Mouse (Mus musculus) macrophage (primary cell): Measurements from ENCODE around the gene Tmc3. TPM values are rescaled to one million over a fixed set of nuclear protein-coding genes. Genes with fewer than 3 reads are reported as not detected.

Experiments
- H3K27ac ChIP-seq: fragments of 350-480 bp; formaldehyde crosslinking; 2 replicates; pipeline ENCODE4 v1.9.0; 2021
- H3K36me3 ChIP-seq: fragments of 350-480 bp; formaldehyde crosslinking; 2 replicates; pipeline ENCODE4 v1.9.0; 2021; ENCODE audit errors: inconsistent target
- H3K4me3 ChIP-seq: fragments of 350-480 bp; formaldehyde crosslinking; 2 replicates; pipeline ENCODE4 v1.9.0; 2021; ENCODE audit errors: inconsistent target
- H3K79me2 ChIP-seq: fragments of 350-480 bp; formaldehyde crosslinking; 2 replicates; pipeline ENCODE4 v1.9.0; 2021; ENCODE audit errors: inconsistent target
- WGBS: methylation state at CpG from one replicate; pipeline ENCODE4 v1.1.7; 2026; ENCODE audit warnings: inconsistent platforms; ENCODE audit not compliant: missing documents; 5-methylcytosine and 5-hydroxymethylcytosine counted together
- polyA plus RNA-seq: library from polyadenylated mRNA; stranded (reverse); fragments of 250-400 nt; gene quantifications from 3 replicates; pipeline ENCODE4 v1.2.4, GENCODE M21; 2018; ENCODE audit warnings: inconsistent platforms

Tmc3 gene
- polyA plus RNA-seq, 1 experiment from 2014 or later, result not detected

DNA sequence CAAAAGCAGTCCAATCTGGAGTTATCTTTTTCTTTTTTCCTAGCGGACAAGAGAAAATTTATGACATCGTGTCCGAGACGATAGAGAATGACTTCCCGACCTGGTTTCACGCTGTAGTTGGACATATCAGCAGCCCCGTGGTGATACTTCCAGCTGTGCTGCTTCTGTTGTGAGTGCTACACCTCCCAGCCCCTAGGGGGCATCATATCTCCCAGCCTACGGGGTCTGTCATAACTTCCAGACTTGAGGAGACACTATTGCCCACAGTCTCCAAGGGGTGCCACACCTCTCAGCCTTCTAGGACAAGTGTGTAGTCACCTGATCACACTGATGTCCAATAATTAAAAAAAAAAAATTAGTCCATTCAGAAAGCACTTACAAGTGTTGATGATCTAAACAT lies 31.1 kb downstream of the Tmc3 start:
- H3K27ac ChIP-seq, result peak overlapping the region; percentile 19; the same call in 1 of the 2 replicates

DNA sequence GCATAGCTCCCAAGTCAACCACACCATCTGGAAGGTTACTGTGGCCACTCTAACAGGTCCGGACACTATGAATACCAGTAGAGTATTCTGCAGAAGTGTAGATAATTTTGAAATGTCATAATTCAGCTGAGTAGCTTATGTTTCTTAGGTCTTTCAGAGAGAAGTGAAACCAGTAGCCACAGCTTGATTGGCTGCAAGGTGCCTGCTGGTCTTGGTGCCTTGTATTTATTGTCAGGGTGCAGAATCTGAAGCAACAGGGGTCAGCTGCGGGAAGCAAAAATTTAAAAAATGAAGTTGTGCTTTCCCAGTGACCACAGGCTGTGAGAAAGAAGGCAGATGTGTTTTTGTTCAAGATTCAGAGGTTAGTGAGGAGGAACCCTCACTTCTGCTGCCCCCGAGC lies 31.5 kb downstream of the Tmc3 start:
- Histone ChIP-seq H3K36me3 (no peaks in the 10 kb centered on the region), H3K4me3 (no peak overlapping the region), H3K27ac (peak overlapping the region; percentile 19), H3K79me2 (no peaks in the 10 kb centered on the region)
- 12% methylated on average over 3 of the region's 3 CpGs for WGBS

More for the DNA sequence above, 31.1 kb downstream of the Tmc3 start:
- Histone ChIP-seq H3K79me2 (no peaks in the 10 kb centered on the region), H3K4me3 (no peak overlapping the region), H3K36me3 (no peaks in the 10 kb centered on the region)
- 89% methylated on average over 8 of the region's 8 CpGs for WGBS

DNA sequence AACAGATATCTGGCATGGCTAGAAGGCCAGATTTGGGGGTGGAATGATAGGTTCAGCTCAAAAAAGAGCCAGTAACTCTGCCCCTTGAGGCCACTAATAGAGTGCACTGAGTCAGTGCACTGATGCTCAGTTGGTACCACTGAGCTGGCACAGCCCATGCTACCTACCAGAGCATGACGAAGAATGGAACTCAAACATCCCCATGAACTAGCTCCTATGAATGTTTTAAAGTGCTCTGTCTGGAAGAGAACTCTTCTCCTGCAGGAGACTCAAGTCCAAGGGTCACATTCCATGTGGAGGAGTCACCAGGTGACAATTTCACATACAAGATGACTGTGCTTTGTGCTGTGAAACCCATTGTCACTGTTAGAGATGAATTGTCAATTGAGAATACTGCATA lies 34.0 kb downstream of the Tmc3 start:
- Histone ChIP-seq H3K79me2 (no peaks in the 10 kb centered on the region), H3K27ac (no peak overlapping the region), H3K36me3 (no peaks in the 10 kb centered on the region), H3K4me3 (no peak overlapping the region)
- 91% methylated on average over 1 of the region's 1 CpGs for WGBS

DNA sequence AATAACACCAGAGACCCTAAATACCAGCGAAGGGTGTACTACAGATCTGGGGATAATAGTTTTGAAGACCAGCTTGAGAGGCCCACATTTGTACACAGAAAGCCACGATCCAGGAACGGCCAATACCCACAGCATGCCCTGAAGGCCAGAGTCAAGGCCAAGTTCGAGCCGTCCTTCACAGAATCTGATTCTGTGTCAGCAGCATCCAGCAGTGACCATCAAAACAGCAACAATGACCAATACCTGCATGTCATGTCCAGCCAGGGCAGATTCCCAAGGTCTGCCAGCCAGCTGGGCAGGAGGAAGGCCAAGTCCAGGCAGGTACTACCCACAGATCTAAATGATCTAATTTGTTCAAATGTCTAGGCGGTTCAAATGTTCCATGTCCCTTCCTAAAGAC lies 37.9 kb downstream of the Tmc3 start:
- WGBS, result 90% methylated on average over 6 of the region's 6 CpGs
- Histone ChIP-seq H3K4me3 (no peak overlapping the region), H3K36me3 (no peaks in the 10 kb centered on the region)

DNA sequence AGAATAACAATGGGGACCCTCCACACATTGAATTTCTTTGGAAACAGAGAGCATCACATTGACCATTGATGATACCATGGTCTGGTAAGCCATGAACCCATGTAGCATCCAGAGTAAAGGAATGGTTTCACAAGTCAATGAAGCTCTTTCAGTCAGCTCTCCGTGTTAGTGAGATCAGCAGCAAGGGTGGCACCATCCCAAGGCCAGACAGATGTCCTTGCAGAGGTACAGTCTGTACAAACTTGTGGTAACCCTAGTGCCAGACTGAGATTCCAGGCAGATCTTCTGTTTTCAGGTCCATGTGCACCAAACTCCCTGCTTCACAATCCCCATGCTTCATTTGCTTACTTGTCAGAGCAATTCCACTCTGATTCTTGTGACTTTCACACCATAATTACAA lies 39.3 kb downstream of the Tmc3 start:
- no peak overlapping the region for H3K4me3 ChIP-seq
- no peaks in the 10 kb centered on the region for H3K36me3 ChIP-seq
- no peak overlapping the region for H3K27ac ChIP-seq
- H3K79me2 ChIP-seq, result no peaks in the 10 kb centered on the region
- 91% methylated on average over 1 of the region's 1 CpGs for WGBS

More for the DNA sequence above, 37.9 kb downstream of the Tmc3 start:
- Histone ChIP-seq H3K79me2 (no peaks in the 10 kb centered on the region), H3K27ac (no peak overlapping the region)

DNA sequence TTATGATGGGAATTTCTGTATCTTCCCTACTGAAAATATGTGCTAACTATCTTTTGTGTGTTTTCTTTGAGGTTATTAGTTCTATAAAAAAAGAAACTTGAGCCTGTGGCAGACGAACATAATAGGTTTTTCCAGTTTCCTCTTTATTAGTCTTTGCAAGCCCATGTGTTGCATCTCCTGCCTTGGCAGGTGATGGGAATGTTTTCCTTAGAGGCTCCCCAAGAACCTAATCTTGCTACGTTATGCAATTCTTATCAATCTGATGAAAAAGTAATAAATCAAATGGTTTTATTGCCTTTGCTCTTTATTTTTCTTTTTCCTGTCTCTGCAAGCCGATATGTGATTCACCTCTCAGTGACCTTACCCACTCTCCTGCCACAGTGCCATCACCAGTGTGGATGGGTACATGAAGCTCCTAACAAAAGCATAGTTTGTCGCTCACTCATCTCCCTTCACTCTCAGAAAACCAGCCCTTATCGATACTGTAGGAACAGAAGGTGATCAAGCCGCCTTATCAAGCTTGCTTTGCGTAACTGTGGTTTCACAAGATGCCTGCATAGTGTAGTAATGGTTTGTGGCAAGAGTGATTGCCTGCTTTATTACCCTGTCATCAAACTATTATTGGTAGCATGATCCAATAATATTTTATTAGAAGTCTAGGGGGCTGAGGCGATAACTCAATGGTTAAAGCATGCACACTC lies 42.0 kb downstream of the Tmc3 start:
- no peaks in the 10 kb centered on the region for H3K79me2 ChIP-seq
- H3K27ac ChIP-seq, result no peak overlapping the region
- WGBS, result 87% methylated on average over 8 of the region's 8 CpGs
- H3K36me3 ChIP-seq, result no peaks in the 10 kb centered on the region
- H3K4me3 ChIP-seq, result no peak overlapping the region

DNA sequence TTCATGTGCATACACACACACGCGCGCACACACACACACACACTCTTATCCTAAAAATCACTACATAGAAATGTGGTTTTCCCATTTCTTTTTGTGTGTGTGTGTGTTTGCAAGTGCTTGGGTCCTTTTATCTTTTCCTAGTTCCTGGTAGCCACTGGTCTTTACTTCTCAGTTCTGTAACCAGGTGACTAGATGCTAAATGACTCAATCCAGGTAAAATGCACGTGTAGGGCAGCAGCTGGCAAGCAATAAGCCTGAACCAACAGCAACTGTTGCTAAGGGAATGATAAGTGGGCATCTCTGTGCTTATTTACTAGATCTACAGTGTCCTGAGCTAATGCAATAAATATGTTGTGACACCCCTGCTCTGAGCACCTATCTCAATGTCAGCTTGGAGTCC lies 42.6 kb downstream of the Tmc3 start:
- Histone ChIP-seq H3K27ac (no peak overlapping the region), H3K36me3 (no peaks in the 10 kb centered on the region), H3K79me2 (peaks cover 4% of the 10 kb centered on the region; the same call in 1 of the 2 replicates), H3K4me3 (no peak overlapping the region)
- WGBS, result 100% methylated on average over 4 of the region's 4 CpGs

DNA sequence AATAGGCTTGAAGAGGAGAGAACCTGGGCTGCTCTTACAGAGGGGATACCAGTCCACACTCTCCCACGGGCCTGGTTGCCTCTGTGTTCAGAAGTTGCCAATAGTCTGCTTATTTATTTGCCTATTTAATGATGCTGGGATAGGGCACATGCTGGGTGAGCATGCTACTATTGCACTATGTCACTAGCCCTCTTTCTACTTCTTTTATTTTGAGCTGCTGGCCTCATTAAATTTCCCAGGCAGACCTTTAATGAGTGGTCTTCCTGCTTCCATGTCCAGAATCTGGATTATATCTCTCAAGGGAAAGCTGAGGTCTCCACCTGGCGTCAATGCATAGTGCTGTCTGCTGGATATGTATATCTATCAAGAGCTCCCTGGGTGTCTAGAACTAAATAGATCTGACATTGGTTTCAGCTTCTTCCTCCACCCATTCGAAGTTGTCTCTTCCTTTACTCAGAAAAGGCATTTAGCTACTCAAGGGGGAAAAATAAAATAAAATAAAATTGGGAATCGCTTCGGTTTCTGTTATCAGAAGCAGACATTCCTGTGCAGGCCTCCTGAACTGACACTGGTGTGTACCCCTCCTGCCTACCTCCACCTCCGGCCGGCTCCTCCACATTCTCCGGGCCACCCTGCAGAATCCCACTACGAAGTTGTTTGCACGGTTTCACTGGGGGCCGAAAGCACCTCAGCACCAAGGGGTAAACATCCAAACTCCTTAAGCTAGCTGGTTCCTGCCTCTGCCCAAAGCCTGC lies 46.5 kb downstream of the Tmc3 start:
- WGBS, result 11% methylated on average over 11 of the region's 11 CpGs
- Histone ChIP-seq H3K27ac (peak overlapping the region; percentile 35), H3K4me3 (peak overlapping the region; percentile 81), H3K79me2 (peaks cover 35% of the 10 kb centered on the region; the same call in 1 of the 2 replicates), H3K36me3 (peaks cover 12% of the 10 kb centered on the region; the same call in 1 of the 2 replicates)

DNA sequence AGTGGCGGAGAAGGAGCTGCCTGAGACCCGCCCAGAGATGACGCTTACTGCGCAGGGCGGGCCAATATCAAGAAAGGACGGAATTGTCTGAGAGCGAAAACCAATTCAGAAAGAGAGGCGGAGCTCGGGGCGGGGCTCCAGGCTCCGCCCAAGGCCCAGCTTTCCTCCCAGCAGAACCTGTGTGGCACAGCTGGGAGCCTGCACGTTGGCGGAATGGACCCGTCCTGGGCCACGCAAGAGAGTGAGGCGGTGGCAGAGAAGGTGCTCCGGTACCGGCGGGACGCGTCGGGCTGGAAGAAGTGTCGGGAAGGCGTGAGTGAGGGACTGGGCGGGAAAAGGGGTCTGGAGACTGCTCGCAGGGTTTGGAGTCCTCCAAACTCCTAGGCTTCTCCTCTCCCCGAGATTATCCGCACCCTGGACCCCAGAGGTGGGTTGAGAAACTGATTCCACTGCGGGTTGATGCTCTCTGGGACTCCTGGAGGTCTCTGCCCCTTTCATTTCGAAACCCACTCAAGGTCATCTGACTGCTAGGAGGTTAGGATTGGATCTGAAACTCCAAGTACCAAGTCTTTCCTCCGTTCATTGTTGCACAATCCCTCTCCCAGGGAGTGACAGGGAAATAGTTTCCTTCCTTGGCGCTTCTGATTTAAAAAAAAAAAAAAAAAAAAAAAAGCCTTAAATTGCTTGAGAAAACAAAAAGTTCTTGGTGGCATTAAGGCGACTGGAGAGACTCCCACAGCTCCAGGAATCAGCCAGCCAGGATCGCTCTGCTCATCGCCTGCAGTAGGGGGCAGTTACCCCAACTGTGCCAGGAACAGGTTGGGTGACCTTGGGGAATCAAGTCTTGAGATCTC lies 47.3 kb downstream of the Tmc3 start, which contains the start of gene Stard5:
Stard5 (plus strand) TSS at position 132 of the 854 bp plus-strand sequence.
- Histone ChIP-seq H3K79me2 (peaks cover 35% of the 10 kb centered on the region; the same call in 1 of the 2 replicates), H3K4me3 (peak within 1 kb of the TSS; percentile 81), H3K27ac (peak within 1 kb of the TSS; percentile 71), H3K36me3 (peaks cover 21% of the 10 kb centered on the region; the same call in 1 of the 2 replicates)
- 3% methylated on average over 34 of the region's 35 CpGs for WGBS

DNA sequence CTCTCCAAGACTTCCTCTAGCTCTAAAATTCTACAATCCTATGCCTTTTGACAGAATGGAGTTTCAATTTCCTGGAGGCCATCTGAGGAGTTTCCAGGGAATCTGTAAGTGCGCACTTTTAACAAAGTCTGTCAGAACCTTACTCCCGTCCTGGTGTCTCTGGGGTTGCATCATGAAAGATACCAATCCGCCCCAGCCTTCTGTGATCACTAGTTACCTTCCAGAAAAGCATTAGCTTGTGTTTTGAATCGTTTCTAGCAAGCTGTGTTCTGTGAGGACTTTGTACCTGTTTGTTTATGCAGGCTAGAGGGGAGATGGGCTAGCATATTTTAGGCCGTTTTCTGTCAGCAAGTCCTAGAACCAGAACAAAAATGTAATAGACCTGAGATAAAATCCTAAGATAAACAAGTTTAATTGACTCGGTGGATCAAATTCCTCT lies 48.0 kb downstream of the Tmc3 start:
- Histone ChIP-seq H3K27ac (peak overlapping the region; percentile 71), H3K36me3 (peaks cover 27% of the 10 kb centered on the region; the same call in 1 of the 2 replicates), H3K4me3 (peak overlapping the region; percentile 81), H3K79me2 (peaks cover 35% of the 10 kb centered on the region; the same call in 1 of the 2 replicates)
- WGBS, result 86% methylated on average over 6 of the region's 6 CpGs

DNA sequence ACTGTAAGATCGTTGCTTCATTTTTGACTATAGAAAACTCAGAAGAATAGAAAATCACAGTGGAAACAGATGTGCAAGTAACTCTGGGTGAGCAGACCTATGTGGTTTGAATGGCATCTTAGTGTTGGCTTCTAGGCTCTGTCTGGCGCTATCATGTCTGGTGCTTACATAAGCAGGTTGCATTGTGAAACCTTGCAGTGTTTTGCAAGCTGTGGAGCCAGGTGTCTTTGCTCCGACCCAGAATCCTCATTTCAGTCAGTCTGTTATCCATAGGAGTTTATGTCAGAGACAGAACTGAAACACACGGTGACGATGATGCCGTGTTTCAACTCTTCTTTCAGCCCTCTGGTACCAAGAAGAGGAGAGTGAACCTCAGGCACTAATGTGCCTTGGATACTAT lies 49.1 kb downstream of the Tmc3 start:
- no peak overlapping the region for H3K4me3 ChIP-seq
- peaks cover 35% of the 10 kb centered on the region; the same call in 1 of the 2 replicates for H3K79me2 ChIP-seq
- no peak overlapping the region for H3K27ac ChIP-seq
- peaks cover 36% of the 10 kb centered on the region; the same call in 1 of the 2 replicates for H3K36me3 ChIP-seq
- 76% methylated on average over 6 of the region's 6 CpGs for WGBS

DNA sequence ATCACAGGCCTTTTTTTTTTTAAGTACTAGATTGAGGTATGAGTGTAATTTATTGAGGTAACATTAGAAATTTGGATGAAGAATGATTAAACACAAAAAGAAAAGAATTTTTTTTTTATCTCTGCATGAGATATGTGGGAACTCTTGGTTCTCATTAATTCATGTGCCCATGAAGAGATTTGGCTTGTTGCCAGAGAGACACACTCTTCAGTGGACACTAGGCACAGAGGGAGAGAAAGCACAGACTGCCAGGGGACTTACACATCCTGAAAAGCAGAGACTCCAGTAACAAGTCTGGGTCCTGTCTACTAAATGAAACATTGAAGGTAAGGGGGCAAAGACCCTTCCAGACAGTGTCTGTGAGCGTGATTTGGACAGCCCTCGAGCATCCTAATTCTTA lies 51.0 kb downstream of the Tmc3 start:
- no peak overlapping the region for H3K27ac ChIP-seq
- WGBS, result 100% methylated on average over 2 of the region's 2 CpGs
- H3K36me3 ChIP-seq, result peaks cover 54% of the 10 kb centered on the region
- peaks cover 35% of the 10 kb centered on the region; the same call in 1 of the 2 replicates for H3K79me2 ChIP-seq
- H3K4me3 ChIP-seq, result no peak overlapping the region

DNA sequence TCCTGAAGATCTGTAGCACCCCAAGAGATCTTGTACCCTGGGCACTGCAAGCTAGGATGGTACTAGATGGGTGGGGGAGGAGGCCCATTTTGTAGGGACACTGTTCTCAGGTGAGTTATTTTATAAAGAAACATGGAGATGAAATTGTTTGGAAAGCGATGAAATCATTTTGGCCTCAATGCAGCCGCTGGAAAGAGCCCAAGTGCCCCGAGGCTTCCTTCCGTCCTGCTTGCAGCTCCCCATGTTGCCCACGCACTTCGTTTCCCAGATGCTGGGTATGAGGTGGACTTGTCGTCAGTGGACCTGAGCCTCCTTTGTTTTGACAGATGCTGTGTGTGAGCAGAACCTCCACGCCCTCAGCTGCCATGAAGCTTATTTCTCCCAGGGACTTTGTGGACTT lies 51.7 kb downstream of the Tmc3 start:
- no peak overlapping the region for H3K4me3 ChIP-seq
- peaks cover 35% of the 10 kb centered on the region; the same call in 1 of the 2 replicates for H3K79me2 ChIP-seq
- H3K27ac ChIP-seq, result no peak overlapping the region
- 94% methylated on average over 8 of the region's 8 CpGs for WGBS
- peaks cover 61% of the 10 kb centered on the region for H3K36me3 ChIP-seq
